Mouse (Mus musculus): ENCODE results near the gene Tex26. TPM values are rescaled to one million over a fixed set of nuclear protein-coding genes. Genes with fewer than 3 reads are reported as not detected.

The Tex26 gene
- polyA plus RNA-seq (2012; rRNA removed), result 0.30 and 0.34 TPM in 2 replicates

DNA sequence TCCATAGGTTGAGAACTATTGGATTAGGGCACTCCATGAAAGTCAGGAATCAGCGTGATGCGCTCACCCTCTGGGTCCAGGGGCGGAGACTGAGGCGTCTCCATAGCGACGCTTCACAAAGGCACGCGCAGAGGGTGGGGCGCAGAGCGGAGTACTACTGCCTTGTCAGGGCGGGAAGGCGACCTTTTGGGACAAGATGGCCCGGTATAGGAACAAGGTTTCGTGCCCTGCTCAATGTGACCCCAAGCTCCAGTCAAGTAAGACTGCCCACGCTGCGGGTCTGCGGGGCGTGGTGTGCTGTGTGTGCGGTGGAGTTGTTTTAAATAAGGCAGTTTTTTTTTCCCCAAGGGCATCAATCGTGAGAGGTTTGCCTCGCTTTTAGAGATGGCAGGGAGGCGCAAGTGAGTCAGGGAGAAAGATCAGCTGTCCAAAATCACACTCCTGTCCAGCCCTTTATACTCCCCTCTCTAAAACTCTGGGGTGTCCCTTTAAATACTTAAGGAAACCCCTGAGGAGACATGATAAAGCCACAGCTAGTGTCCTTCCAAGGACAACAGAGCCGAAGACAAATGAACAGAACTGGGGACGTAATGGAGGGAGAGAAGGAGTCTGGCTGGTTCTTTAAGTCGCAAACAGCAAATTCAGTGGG, at the start of gene Tex26:
Tex26 (plus strand) TSS at position 130 of the 649 bp plus-strand sequence.
- Histone ChIP-seq H3K4me1 (ENCODE audit: control insufficient read depth, insufficient read depth, low read length) (peaks cover 27% of the 10 kb centered on the region), H3K4me3 (replicated peaks; ENCODE audit: insufficient read depth, low read depth, low read length) (peak within 1 kb of the TSS; percentile 60), H3K27me3 (ENCODE audit: control insufficient read depth, insufficient read depth, low read length) (no peaks in the 10 kb centered on the region), H3K27ac (ENCODE audit: insufficient read depth, low read length) (peak within 1 kb of the TSS; percentile 53)
- peak; percentile 62 to 64 for DNase-seq
- TF ChIP-seq CTCF (IDR thresholded peaks at IDR 0.05; ENCODE audit: borderline replicate concordance, insufficient read depth, low read depth, low read length) (no peak), POLR2A (IDR thresholded peaks at IDR 0.05; ENCODE audit: borderline replicate concordance, insufficient read depth, low read length) (no peak)
- WGBS, result 0% methylated on average over 25 of the region's 25 CpGs

DNA sequence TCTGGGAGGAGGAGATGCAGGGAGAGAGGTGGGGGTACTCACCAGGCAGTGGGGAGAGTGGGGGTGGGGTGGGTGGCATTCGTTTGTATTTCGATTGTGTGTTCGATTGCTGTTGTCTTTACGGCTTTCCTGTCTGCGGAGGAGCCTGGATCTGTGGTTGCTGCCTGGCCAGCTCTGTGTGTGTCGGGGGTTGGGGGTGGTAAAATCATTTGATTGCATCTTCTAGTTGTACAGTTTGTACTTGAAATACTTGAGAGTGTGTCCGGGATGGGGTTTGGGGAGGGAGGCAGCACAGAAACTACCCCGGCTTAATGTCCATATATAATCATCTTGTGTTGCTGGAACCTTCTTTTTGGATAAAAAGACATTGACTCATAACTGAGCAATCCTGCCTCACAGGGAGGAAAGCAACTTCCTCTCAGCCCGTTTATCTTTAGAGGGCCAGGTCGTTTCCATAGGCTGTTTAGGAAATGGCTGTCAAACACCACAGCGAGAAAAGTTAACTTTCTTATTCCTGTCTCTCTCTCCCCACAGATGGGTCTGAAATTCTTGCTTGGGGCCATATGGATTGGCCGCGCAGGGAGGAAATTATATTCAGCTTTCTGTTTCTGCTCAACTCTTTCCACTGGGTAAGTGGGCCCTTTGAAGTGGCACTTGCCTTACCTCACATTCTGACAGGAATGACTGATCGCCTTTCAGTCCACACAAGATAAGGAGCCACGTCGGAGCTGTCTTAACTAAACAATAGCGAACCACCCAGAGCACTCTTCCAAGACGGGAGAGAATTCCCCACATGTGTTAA, 47.7 kb upstream of the Tex26 start:
- WGBS, result 81% methylated on average over 18 of the region's 18 CpGs
- H3K4me3 ChIP-seq (replicated peaks; ENCODE audit: insufficient read depth, low read depth, low read length), result no peak overlapping the region
- H3K27ac ChIP-seq (ENCODE audit: insufficient read depth, low read length), result no peak overlapping the region
- TF ChIP-seq CTCF (IDR thresholded peaks at IDR 0.05; ENCODE audit: borderline replicate concordance, insufficient read depth, low read depth, low read length) (no peak), POLR2A (IDR thresholded peaks at IDR 0.05; ENCODE audit: borderline replicate concordance, insufficient read depth, low read length) (no peak)
- H3K4me1 ChIP-seq (ENCODE audit: control insufficient read depth, insufficient read depth, low read length), result no peaks in the 10 kb centered on the region
- H3K27me3 ChIP-seq (ENCODE audit: control insufficient read depth, insufficient read depth, low read length), result no peaks in the 10 kb centered on the region
- DNase-seq, result no peak

DNA sequence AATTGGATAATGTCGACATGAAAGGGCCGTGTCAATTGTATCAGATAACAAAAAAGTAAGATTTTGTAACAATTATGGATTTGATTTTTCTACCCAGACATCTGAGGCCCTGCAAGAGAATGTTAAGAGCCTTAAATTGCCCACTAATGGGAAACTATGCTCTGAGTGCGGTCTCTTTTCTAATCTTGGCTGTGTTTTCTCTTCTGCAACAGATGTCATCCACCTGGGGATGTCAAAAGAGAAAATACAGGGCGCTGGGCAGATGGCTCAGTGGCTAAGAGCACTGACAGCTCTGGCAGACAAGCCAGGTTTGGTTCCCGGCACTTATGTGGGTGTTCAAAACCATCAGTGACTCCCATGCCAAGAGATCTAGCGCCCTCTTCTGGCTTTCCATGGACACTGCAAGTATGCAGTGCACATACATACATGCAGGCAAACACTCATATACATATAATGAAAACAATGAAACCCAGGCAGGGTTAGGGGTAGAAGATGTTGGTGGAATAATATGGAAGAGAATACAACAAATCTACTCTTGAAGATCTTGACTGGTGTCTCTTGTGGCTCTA, 47.0 kb upstream of the Tex26 start:
- Histone ChIP-seq H3K27me3 (ENCODE audit: control insufficient read depth, insufficient read depth, low read length) (no peaks in the 10 kb centered on the region), H3K4me3 (replicated peaks; ENCODE audit: insufficient read depth, low read depth, low read length) (no peak overlapping the region), H3K27ac (ENCODE audit: insufficient read depth, low read length) (no peak overlapping the region), H3K4me1 (ENCODE audit: control insufficient read depth, insufficient read depth, low read length) (no peaks in the 10 kb centered on the region)
- TF ChIP-seq POLR2A (IDR thresholded peaks at IDR 0.05; ENCODE audit: borderline replicate concordance, insufficient read depth, low read length) (no peak), CTCF (IDR thresholded peaks at IDR 0.05; ENCODE audit: borderline replicate concordance, insufficient read depth, low read depth, low read length) (no peak)
- 55% methylated on average over 6 of the region's 6 CpGs for WGBS
- no peak for DNase-seq

DNA sequence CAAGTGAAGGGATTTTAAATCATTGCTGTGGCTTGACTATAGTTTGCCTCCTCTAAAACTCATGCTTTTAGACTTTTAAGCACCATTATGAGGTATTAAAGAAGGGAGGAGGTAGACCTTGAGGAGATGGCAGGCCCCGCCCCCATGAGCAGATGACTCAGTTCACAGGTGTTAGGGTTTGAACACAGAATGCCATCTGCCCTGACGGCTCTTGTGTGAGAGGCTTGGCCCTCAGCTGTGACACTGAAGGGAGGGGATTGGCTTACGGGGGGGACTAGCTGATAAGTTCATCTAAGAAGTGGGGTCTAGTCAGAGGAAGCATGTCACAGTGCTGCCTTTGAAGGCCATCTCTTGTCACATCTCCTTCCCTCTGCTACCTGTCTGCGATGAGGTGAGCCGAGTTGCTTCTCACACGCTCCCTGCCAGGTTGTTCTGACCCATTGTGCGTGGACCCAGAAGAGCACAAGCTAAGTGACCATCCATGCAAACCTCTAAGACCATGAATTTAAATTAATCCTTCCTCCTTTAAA, 37.9 kb upstream of the Tex26 start:
- no peak for DNase-seq
- 85% methylated on average over 7 of the region's 7 CpGs for WGBS
- Histone ChIP-seq H3K27me3 (ENCODE audit: control insufficient read depth, insufficient read depth, low read length) (no peaks in the 10 kb centered on the region), H3K4me3 (replicated peaks; ENCODE audit: insufficient read depth, low read depth, low read length) (no peak overlapping the region), H3K4me1 (ENCODE audit: control insufficient read depth, insufficient read depth, low read length) (no peaks in the 10 kb centered on the region), H3K27ac (ENCODE audit: insufficient read depth, low read length) (no peak overlapping the region)
- TF ChIP-seq POLR2A (IDR thresholded peaks at IDR 0.05; ENCODE audit: borderline replicate concordance, insufficient read depth, low read length) (no peak), CTCF (IDR thresholded peaks at IDR 0.05; ENCODE audit: borderline replicate concordance, insufficient read depth, low read depth, low read length) (no peak)

DNA sequence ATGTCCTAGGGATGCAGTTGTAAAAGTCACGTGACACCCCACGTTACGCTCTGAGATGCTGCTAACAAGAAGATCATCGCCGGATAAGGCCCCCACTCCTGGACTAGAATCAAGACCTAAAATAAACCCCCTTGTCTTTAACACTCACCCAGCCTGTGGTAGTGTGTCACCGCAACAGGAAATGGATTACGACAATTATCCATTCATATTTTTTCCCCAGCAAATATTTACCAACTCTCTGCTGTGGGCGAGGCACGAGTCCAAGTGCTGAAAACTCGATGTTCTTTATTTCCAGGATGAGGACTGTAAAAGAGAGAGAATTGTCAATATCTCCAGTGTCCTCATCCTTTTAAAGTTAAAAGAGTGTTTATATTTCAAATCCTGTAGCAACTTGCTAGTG, 37.4 kb upstream of the Tex26 start:
- WGBS, result 92% methylated on average over 10 of the region's 10 CpGs
- Histone ChIP-seq H3K27ac (ENCODE audit: insufficient read depth, low read length) (no peak overlapping the region), H3K27me3 (ENCODE audit: control insufficient read depth, insufficient read depth, low read length) (no peaks in the 10 kb centered on the region), H3K4me3 (replicated peaks; ENCODE audit: insufficient read depth, low read depth, low read length) (no peak overlapping the region), H3K4me1 (ENCODE audit: control insufficient read depth, insufficient read depth, low read length) (no peaks in the 10 kb centered on the region)
- TF ChIP-seq CTCF (IDR thresholded peaks at IDR 0.05; ENCODE audit: borderline replicate concordance, insufficient read depth, low read depth, low read length) (no peak), POLR2A (IDR thresholded peaks at IDR 0.05; ENCODE audit: borderline replicate concordance, insufficient read depth, low read length) (no peak)
- DNase-seq, result no peak

DNA sequence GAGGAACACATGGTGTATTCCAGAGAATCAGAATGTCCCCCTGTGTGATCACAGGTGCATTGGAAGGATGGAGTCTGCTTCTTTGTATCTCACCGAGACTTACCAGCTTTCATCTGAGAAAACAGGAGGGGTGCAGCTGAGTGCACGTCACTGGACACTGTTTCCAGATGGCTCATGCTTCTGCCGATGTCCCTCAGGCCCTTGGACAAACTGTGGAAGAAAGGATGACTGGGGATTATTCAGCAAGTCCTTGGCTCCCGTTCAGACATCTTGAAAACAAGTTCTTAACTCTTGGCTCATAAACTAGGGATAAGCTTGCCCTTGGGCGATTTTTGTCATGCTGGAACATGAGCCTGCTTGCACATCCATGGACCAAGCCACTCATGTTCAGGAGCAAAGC, 36.1 kb upstream of the Tex26 start:
- Histone ChIP-seq H3K27me3 (ENCODE audit: control insufficient read depth, insufficient read depth, low read length) (no peaks in the 10 kb centered on the region), H3K4me3 (replicated peaks; ENCODE audit: insufficient read depth, low read depth, low read length) (no peak overlapping the region), H3K4me1 (ENCODE audit: control insufficient read depth, insufficient read depth, low read length) (no peaks in the 10 kb centered on the region), H3K27ac (ENCODE audit: insufficient read depth, low read length) (no peak overlapping the region)
- peak in 1 of 2 experiments; percentile 30 for DNase-seq
- TF ChIP-seq POLR2A (IDR thresholded peaks at IDR 0.05; ENCODE audit: borderline replicate concordance, insufficient read depth, low read length) (no peak), CTCF (IDR thresholded peaks at IDR 0.05; ENCODE audit: borderline replicate concordance, insufficient read depth, low read depth, low read length) (no peak)
- 12% methylated on average over 5 of the region's 5 CpGs for WGBS

DNA sequence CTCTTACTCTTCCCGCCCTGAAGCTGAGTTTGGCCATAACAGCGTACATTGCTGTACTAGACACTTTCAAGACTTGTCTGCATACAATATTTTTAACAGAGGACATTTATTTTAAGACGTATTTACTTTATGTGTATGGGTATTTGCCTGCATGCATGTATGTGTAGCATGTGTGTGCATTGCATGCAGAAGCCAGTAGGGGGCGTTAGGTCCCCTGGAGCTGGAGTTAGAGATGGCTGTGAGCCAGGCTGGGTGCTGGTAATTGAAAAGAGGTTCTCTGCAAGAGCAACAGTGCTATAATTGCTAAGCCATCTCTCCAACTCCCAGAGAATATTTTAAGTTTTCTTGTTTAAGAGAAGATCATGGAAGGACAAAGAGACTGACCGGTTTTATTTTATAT, 34.8 kb upstream of the Tex26 start:
- no peak for DNase-seq
- Histone ChIP-seq H3K4me1 (ENCODE audit: control insufficient read depth, insufficient read depth, low read length) (no peaks in the 10 kb centered on the region), H3K27me3 (ENCODE audit: control insufficient read depth, insufficient read depth, low read length) (no peaks in the 10 kb centered on the region)

More for the DNA sequence above, 34.8 kb upstream of the Tex26 start:
- Histone ChIP-seq H3K27ac (ENCODE audit: insufficient read depth, low read length) (no peak overlapping the region), H3K4me3 (replicated peaks; ENCODE audit: insufficient read depth, low read depth, low read length) (no peak overlapping the region)
- WGBS, result 80% methylated on average over 5 of the region's 5 CpGs
- TF ChIP-seq POLR2A (IDR thresholded peaks at IDR 0.05; ENCODE audit: borderline replicate concordance, insufficient read depth, low read length), result no peak
- TF ChIP-seq CTCF (IDR thresholded peaks at IDR 0.05; ENCODE audit: borderline replicate concordance, insufficient read depth, low read depth, low read length), result no peak
